Mouse (Mus musculus) testis, adult 10 weeks (tissue): Measurements from ENCODE around the gene Zfp990. TPM values are rescaled to one million over a fixed set of nuclear protein-coding genes. Genes with fewer than 3 reads are reported as not detected.

Experiments used
- polyA plus RNA-seq: library from polyadenylated mRNA; stranded (reverse); fragments of 350-450 nt; fragmentation: Illumina TruSeq; extraction: RNeasy Lipid Tissue Mini Kit (QIAGEN cat#74804); gene quantifications from one replicate; pipeline ENCODE4 v1.2.3, GENCODE M21; 2014; ENCODE audit warnings: low read depth, low replicate concordance

Zfp990 gene
- polyA plus RNA-seq: 1.2 TPM

DNA sequence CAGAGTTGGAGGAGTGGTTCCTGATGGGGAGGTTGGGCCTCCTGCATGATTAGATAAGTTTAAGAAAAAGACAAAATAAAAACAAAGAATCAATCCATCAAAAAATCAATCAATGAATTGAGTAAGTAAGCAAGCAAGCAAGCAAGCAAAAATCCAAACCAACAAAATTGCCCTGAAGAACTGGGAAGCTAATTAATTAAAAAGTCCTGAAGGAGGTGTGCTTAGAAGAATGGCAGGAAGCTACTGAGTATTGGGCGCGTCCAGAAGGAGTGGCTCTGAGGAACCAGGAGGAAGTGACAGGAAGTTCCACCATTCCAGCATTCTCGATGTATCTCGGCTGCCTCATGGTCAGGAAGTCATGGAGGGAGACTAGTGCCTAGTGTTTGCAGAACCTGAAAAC, at the start of gene Zfp990:
TSS of gene Zfp990 (plus strand) at position 301 of the 400 bp plus-strand sequence.

DNA sequence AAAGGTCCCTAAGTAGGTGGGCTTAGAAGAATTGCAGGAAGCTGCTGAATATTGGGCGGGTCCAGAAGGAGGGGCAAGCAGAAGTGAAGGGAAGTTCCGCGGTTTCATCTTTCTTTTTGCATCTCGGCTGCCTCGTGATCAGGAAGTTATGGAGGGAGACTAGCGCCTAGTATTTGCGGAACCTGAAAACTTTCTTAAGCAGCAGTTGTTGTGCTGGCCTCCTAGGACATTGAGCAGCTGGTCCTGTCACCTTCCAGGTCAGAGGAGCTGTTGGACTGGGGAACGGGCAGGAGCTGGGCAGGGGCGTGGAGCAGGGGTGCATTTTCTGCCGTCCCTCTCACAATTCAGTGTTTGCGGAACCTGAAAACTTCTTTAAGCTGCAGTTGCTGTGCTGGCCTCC, 74.5 kb downstream of the Zfp990 start, which contains the start of gene Gm13212:
TSS of gene Gm13212 (plus strand) at position 89 of the 400 bp plus-strand sequence.

Other genes with a start within 250 kb of the Zfp990 start
- gene Tnfrsf8, start 195.6 kb upstream of the Zfp990 start, polyA plus RNA-seq: 0.43 TPM
- gene Gm13212, start 74.4 kb downstream of the Zfp990 start, polyA plus RNA-seq: 5.2 TPM
- 0.80 TPM for gene Zfp980, start 159.9 kb downstream of the Zfp990 start, polyA plus RNA-seq